Mouse (Mus musculus): ENCODE measurements around the gene Lrr1.
A peak's percentile ranks its signal among the peaks of the same experiment; 100 is the strongest.
"Not testable (repeated sequence)": the region's sequence is repeated elsewhere in the genome, so short reads cannot be mapped to it uniquely, and the experiment has no call there.

Lrr1 gene

GRCm38 (mm10) chr12:69168461-69169106 is at the start of gene Lrr1:
Lrr1 (plus strand) TSS chr12:69168814.
- DNase-seq (ENCODE audit: low read depth in 1 of 2, low spot score in 2 of 2), result peak; percentile 71 to 86

GRCm38 (mm10) chr12:69119908-69120307 is 48.7 kb upstream of the Lrr1 start:
- no peak for DNase-seq (ENCODE audit: low read depth in 1 of 2, low spot score in 2 of 2)

DNA sequence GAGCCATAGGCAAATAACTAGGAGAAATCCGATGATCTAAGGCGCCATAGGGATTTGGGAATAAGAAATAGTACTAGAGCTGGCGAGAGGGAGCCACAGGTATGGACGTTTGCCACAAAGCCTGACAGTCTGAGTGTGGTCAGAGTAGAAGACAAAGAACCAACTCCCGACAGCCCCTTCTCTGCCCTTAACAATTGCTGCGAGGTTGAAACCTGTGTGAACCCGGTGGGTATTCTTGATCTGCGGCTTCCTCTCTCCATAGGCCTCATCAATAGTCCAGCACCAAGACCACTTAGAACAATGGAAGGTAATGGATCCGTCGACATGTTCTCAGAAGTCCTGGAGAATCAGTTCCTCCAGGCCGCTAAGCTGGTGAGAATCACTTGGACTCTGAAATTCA is 45.8 kb upstream of the Lrr1 start:
- no peak for DNase-seq (ENCODE audit: low read depth in 1 of 2, low spot score in 2 of 2)

GRCm38 (mm10) chr12:69125066-69125465 is 43.5 kb upstream of the Lrr1 start:
- no peak for DNase-seq (ENCODE audit: low read depth in 1 of 2, low spot score in 2 of 2)

GRCm38 (mm10) chr12:69127170-69127569 is 41.4 kb upstream of the Lrr1 start:
- no peak for DNase-seq (ENCODE audit: low read depth in 1 of 2, low spot score in 2 of 2)

GRCm38 (mm10) chr12:69127626-69128025 is 41.0 kb upstream of the Lrr1 start:
- DNase-seq (ENCODE audit: low read depth in 1 of 2, low spot score in 2 of 2), result no peak

- DNase-seq (ENCODE audit: low read depth in 1 of 2, low spot score in 2 of 2), result no peak
These were observed 38.8 kb upstream of the Lrr1 start for GRCm38 (mm10) chr12:69129634-69130310.

- DNase-seq (ENCODE audit: low read depth in 1 of 2, low spot score in 2 of 2), result no peak
These were observed 38.1 kb upstream of the Lrr1 start for GRCm38 (mm10) chr12:69130486-69130885.

GRCm38 (mm10) chr12:69131267-69131666 is 37.3 kb upstream of the Lrr1 start:
- DNase-seq (ENCODE audit: low read depth in 1 of 2, low spot score in 2 of 2), result no peak

GRCm38 (mm10) chr12:69131981-69132380 is 36.6 kb upstream of the Lrr1 start:
- no peak for DNase-seq (ENCODE audit: low read depth in 1 of 2, low spot score in 2 of 2)

GRCm38 (mm10) chr12:69139201-69139600 is 29.4 kb upstream of the Lrr1 start:
- no peak for DNase-seq (ENCODE audit: low read depth in 1 of 2, low spot score in 2 of 2)

DNA sequence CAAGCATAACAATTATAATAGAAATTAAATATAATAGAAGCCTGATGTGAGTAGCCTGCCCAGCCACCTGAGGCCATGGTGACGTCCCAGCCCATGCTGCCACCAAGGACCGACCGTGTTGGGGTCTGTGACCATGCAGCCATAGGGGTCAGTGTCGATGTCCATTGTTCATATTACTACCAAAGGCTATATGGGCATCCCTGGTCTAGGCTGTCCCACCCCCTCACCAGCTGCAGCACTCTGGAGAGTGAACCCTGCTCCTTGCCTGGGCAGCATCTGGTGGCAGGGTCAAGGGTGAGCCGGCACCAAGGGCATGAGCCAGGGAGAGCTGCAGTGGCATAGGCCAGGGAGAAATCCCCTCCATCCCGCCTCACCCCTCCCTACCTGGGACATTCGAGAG is 28.8 kb upstream of the Lrr1 start:
- no peak for DNase-seq (ENCODE audit: low read depth in 1 of 2, low spot score in 2 of 2)

DNA sequence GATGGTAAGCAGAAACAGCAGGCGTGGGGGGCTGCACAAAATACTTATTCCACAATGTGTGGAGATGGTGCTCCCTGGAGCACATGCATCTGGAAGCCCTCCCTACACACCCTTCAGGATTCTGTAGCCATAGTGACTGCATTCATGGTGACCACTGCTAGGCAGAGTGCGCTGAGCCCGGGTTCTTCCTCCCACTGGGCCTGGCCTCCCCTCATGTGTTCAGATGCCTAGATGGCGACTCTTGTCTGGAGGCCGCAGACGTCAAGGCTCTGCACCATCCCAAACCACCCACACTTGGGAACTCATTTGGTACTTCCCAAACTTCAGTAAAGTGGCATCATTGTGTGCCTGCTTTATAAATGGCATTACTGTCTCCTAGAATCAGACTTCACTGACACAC is 25.2 kb upstream of the Lrr1 start:
- DNase-seq (ENCODE audit: low read depth in 1 of 2, low spot score in 2 of 2), result no peak

- DNase-seq (ENCODE audit: low read depth in 1 of 2, low spot score in 2 of 2), result no peak
These were observed 21.4 kb upstream of the Lrr1 start for GRCm38 (mm10) chr12:69147166-69147735.

DNA sequence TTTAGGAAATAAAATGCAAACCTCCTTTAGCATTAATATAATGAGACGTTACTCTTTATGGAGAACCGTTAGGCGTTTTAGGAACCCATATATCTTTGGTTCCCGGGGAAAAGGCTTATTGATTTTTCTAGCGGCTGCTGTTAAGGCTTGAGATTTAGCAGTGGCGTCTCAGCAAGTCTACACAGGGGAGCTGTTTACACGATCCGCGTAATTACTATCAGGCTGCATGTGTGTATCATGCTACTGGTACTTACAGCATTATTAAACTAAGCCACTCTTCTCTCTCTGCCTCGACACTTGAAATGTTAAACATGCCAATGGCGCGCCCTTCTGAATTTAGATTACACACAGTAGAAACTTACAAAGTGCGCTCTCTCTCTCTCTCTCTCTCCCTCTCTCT is 18.6 kb upstream of the Lrr1 start:
- DNase-seq (ENCODE audit: low read depth in 1 of 2, low spot score in 2 of 2), result no peak

DNA sequence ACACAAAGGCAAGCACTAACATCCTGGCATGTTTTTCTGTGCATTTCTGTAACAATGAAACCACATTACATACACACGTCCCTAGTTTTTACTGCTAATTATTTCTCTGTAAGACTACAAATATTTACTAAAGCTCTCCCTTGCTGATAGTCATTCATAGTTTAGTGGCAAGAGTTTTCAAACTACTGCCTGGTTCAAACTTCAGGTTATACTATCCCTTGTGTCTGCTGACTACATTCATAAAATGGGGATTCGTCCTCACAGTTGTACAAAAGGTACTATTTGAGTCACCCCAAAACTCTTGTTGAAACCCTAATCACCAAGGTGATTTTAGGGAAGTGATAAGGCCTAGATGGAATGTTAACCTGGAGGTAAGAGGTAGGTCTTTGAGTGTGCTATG is 12.7 kb upstream of the Lrr1 start:
- DNase-seq (ENCODE audit: low read depth in 1 of 2, low spot score in 2 of 2), result no peak

DNA sequence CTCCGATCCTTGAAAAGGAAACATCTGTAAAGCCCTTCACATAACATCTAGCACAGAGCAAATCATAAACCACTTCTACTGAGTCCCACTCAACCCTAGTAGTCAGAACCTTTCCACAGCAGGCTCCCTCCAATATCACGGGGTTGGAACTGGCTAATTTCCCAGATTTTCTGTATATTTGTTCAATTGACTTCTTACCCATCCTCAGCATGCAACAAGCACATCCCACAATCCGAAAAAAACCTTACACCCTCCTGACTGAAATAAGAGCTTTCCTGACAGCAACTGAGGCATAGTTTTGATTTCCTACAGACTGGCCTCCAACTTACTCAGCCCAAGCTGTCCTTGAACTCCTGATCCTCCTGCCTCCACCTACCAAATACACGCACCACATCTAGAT is 12.2 kb upstream of the Lrr1 start:
- DNase-seq (ENCODE audit: low read depth in 1 of 2, low spot score in 2 of 2), result no peak

DNA sequence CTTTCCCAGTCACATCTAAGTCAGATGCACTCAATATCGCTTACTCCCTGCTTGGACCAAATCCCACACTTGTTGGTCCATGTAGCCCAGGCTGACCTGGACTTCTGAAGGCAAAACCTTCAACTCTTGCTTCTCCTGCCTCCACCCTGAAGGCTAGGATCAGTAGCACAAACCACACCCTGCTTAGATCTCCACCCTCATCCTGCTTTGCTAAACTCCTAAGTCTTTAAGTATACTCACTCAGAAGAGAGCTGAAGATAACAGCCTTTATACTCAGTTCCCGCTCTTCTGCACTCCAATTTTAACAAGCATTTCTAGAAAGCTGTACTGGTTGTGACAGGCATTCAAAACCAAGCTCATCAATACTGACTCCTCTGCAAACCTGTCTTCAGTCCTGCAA is 11.5 kb upstream of the Lrr1 start:
- no peak for DNase-seq (ENCODE audit: low read depth in 1 of 2, low spot score in 2 of 2)

DNA sequence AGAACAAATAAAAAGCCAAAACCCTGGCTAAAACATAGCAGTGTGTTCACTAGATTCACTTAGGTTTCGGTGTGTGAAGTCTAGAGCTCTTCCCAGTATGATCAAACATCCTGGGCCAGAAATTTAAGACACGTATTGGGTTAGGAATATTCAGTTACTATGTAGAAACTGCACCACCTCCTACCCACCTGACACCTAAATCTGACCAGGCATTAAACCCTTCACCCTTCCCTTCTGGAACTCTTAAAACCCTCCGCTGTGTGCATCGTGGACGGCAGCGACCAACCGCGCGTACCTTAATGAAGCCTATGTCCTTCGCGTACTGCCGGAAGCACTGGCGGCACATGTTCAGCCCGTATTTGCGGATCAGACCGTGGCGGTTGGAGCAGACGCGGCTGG is 10.2 kb upstream of the Lrr1 start:
- DNase-seq (ENCODE audit: low read depth in 1 of 2, low spot score in 2 of 2), result no peak

DNA sequence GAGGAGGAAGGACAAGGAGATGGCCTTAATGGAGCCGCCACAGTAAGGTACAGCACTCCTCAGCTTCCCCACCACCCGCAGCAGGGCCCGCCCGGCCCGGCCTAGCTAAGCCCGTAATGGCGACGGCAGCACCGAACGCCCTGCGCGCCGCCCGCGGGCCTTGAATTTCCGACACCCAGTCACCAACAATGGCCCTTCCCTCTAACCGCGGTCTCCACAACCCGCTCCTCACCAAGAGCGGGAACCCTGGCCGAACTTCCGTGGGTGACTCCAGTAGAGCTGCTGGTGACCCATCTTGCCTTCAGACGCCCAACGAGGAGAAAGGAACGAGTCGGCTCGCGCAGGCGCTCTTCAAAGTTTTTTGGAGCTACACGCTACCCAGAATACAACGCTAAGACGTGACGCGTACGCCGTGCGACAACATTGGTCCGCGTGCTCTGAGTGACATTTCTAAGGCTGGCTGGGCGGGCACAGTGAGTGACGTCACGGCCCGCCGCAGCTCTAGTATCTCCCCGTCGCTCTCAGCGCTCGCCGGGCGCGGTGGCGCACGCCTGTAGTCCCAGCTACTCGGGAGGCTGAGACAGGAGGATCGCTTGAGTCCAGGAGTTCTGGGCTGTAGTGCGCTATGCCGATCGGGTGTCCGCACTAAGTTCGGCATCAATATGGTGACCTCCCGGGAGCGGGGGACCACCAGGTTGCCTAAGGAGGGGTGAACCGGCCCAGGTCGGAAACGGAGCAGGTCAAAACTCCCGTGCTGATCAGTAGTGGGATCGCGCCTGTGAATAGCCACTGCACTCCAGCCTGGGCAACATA is 9.6 kb upstream of the Lrr1 start, which contains the start of gene Rps29:
Gene Rps29 (minus strand): TSS at position 422 of the 813 bp plus-strand sequence.
- DNase-seq (ENCODE audit: low read depth in 1 of 2, low spot score in 2 of 2), result peak; percentile 95

DNA sequence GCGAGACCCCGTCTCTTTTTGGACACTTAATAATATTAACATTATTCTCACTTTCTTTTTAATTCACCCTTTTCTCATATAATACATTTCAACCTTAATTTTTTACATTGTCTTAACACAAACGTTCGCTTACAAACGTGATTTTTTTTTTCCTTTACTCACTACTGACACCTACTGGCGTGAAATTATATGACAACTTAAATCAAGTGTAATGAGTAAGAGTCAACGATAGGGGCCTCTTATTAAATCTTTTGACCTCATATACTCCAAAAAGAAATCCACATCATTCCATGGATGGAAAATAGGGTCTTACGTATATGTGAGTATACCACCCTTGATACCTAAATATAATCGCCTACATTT is 9.1 kb upstream of the Lrr1 start:
- no peak for DNase-seq (ENCODE audit: low read depth in 1 of 2, low spot score in 2 of 2)

DNA sequence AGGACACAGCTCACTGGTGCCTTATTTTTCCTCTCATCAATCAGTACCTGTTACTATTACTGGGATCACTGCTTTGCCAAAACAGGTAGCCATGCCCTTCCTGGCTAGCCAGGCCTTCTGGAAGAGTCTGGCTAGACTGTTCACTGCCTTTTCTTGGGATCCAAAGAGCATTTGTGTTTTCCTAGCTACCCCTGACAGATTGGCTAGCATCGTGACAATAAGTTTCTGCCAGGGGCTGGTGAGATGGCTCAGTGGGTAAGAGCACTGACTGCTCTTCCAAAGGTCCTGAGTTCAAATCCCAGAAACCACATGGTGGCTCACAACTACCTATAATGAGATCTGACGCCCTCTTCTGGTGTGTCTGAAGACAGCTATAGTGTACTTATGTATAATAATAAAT is 7.9 kb upstream of the Lrr1 start:
- not testable (repeated sequence) for DNase-seq (ENCODE audit: low read depth in 1 of 2, low spot score in 2 of 2)
